Mouse (Mus musculus) embryonic fibroblast, embryonic 13.5 days (primary cell): Measurements from ENCODE around the gene Gpx1.

Experiments
- CTCF ChIP-seq: IDR thresholded peaks from 2 replicates; pipeline ENCODE4 v1.5.1; 2011; ENCODE audit warnings: mild to moderate bottlenecking, control low read depth, low read length, moderate library complexity, borderline replicate concordance; ENCODE audit not compliant: insufficient read depth
- POLR2A ChIP-seq: IDR thresholded peaks from 2 replicates; pipeline ENCODE4 v1.6.1; 2011; ENCODE audit warnings: low read depth, mild to moderate bottlenecking, control low read depth, low read length, moderate library complexity

- TF ChIP-seq POLR2A (no peak), CTCF (no peak)
These were observed 31.5 kb upstream of the Gpx1 start for GRCm38 (mm10) chr9:108307021-108307807.
